Mouse (Mus musculus): ENCODE measurements around the gene Inha.

- TF ChIP-seq CTCF (IDR thresholded peaks at IDR 0.05 in 2 of 3, conservative IDR thresholded peaks at IDR 0.05 in 1 of 3; ENCODE audit: control insufficient read depth in 1 of 3, insufficient read depth in 1 of 3, low read depth in 2 of 3, low read length in 3 of 3, poor library complexity in 1 of 3, severe bottlenecking in 1 of 3): no peak
- TF ChIP-seq KAT2A (conservative IDR thresholded peaks at IDR 0.05; ENCODE audit: low read depth, low read length): no peak
- no peak for TF ChIP-seq CHD2 (IDR thresholded peaks at IDR 0.05; ENCODE audit: low read length)
- TF ChIP-seq CHD1 (IDR thresholded peaks at IDR 0.05; ENCODE audit: low read depth, low read length): no peak
- no peak for TF ChIP-seq MAX (IDR thresholded peaks at IDR 0.05; ENCODE audit: low read length)
- TF ChIP-seq MAFK (IDR thresholded peaks at IDR 0.05; ENCODE audit: borderline replicate concordance, low read depth, low read length): no peak
- no peak for TF ChIP-seq ZNF384 (IDR thresholded peaks at IDR 0.05; ENCODE audit: low read depth, low read length)
- TF ChIP-seq EP300 (IDR thresholded peaks at IDR 0.05; ENCODE audit: low read depth in 1 of 2, low read length in 2 of 2): no peak
- no peak for TF ChIP-seq ELF1 (IDR thresholded peaks at IDR 0.05; ENCODE audit: low read depth, low read length)
- TF ChIP-seq USF1 (IDR thresholded peaks at IDR 0.05; ENCODE audit: low read depth, low read length): no peak
- no peak for TF ChIP-seq RAD21 (IDR thresholded peaks at IDR 0.05; ENCODE audit: low read depth, low read length)
- TF ChIP-seq TCF12 (IDR thresholded peaks at IDR 0.05; ENCODE audit: low read depth, low read length): no peak
- no peak for TF ChIP-seq NELFE (IDR thresholded peaks at IDR 0.05; ENCODE audit: low read depth, low read length)
- no peak for TF ChIP-seq POLR2A (IDR thresholded peaks at IDR 0.05; ENCODE audit: control insufficient read depth in 1 of 2, insufficient read depth in 1 of 2, low read depth in 1 of 2, low read length in 2 of 2, poor library complexity in 1 of 2)
These were observed 49.2 kb upstream of the Inha start for GRCm38 (mm10) chr1:75457710-75458024.
